Mouse (Mus musculus) forebrain, embryonic 11.5 days (tissue): Measurements from ENCODE around the gene Scrt2. TPM values are rescaled to one million over a fixed set of nuclear protein-coding genes. Genes with fewer than 3 reads are reported as not detected.
A peak's percentile ranks its signal among the peaks of the same experiment; 100 is the strongest.

Experiments used
- ATAC-seq: fragments of 200-750 bp; cut with Nextera tagmentation; replicated peaks from 2 replicates; pipeline ENCODE4 v1.8.0; 2017; ENCODE audit warnings: moderate TSS enrichment; ENCODE audit not compliant: low FRiP score
- DNase-seq: peaks from one replicate; pipeline ENCODE4 v3.0.0-alpha.2; 2017; ENCODE audit warnings: low spot score
- H3K27ac ChIP-seq: fragments of 300-500 bp; sonication (generic); 2 replicates; pipeline ENCODE4 v1.5.1; 2014; ENCODE audit warnings: low read depth, low read length
- H3K27me3 ChIP-seq: fragments of 300-500 bp; sonication (generic); 2 replicates; pipeline ENCODE4 v1.6.1; 2014; ENCODE audit warnings: mild to moderate bottlenecking, low read length, mixed read lengths; ENCODE audit not compliant: control insufficient read depth, insufficient read depth
- H3K36me3 ChIP-seq: fragments of 300-500 bp; sonication (generic); 2 replicates; pipeline ENCODE4 v1.6.1; 2014; ENCODE audit warnings: mild to moderate bottlenecking, low read length, moderate library complexity, mixed read lengths; ENCODE audit not compliant: control insufficient read depth, insufficient read depth
- H3K4me1 ChIP-seq: fragments of 300-500 bp; sonication (generic); replicated peaks from 2 replicates; pipeline ENCODE4 v1.6.1; 2014; ENCODE audit warnings: low read length, mixed read lengths; ENCODE audit not compliant: control insufficient read depth, insufficient read depth
- H3K4me2 ChIP-seq: fragments of 300-500 bp; sonication (generic); 2 replicates; pipeline ENCODE4 v1.6.1; 2014; ENCODE audit warnings: low read depth, mild to moderate bottlenecking, low read length, moderate library complexity, mixed read lengths; ENCODE audit not compliant: severe bottlenecking
- H3K4me3 ChIP-seq: fragments of 300-500 bp; sonication (generic); 2 replicates; pipeline ENCODE4 v1.5.1; 2014; ENCODE audit warnings: low read depth, low read length
- H3K9ac ChIP-seq: fragments of 300-500 bp; sonication (generic); 2 replicates; pipeline ENCODE4 v1.6.1; 2014; ENCODE audit warnings: low read length
- H3K9me3 ChIP-seq: fragments of 300-500 bp; sonication (generic); 2 replicates; pipeline ENCODE4 v1.6.1; 2016; ENCODE audit warnings: low read length, mixed read lengths; ENCODE audit not compliant: control insufficient read depth
- WGBS: fragments of 180-500 bp; shearing (Covaris S2); extraction: QIAGEN DNeasy Blood & Tissue Kit; methylation state at CpG from one replicate; pipeline ENCODE4 v1.1.7; 2014; 5-methylcytosine and 5-hydroxymethylcytosine counted together
- polyA plus RNA-seq: library from polyadenylated mRNA; unstranded; fragments of >200 nt; fragmentation: Nextera tagmentation; extraction: Ambion mirVana; gene quantifications from 2 replicates; pipeline ENCODE4 v1.2.1, GENCODE M21; 2014

Gene Scrt2
- polyA plus RNA-seq, 1 experiment from 2014 or later = 10.0 TPM

DNA sequence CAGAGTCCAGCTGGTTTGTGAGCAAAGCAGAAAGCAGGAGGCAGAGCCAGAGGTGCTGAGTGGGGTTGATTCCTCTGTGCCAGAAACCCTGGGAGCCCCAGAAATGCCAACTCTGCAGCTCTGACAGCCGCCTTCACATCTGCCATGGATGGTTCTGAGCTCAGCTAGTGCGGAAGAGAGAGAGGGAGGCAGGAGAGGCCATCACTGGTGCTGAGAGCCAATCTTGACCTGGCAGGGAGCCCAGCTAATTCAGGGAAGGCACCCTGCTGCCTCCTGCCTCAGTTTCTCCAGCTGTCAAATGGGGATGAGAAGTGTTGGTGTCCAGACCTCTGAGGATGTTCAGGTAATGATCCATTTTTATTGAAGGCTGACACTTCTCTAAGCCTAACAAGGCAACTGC, 6.8 kb upstream of the Scrt2 start:
- no peak overlapping the region for H3K27ac ChIP-seq
- H3K4me2 ChIP-seq = no peak overlapping the region
- peaks cover 5% of the 10 kb centered on the region; the same call in 1 of the 2 replicates for H3K4me1 ChIP-seq
- DNase-seq = no peak
- H3K4me3 ChIP-seq = no peak overlapping the region
- no peak for ATAC-seq
- 81% methylated on average over 2 of the region's 2 CpGs for WGBS
- H3K9me3 ChIP-seq = no peaks in the 10 kb centered on the region
- peaks cover 2% of the 10 kb centered on the region; the same call in 1 of the 2 replicates for H3K27me3 ChIP-seq
- no peak overlapping the region for H3K9ac ChIP-seq
- H3K36me3 ChIP-seq = no peaks in the 10 kb centered on the region

DNA sequence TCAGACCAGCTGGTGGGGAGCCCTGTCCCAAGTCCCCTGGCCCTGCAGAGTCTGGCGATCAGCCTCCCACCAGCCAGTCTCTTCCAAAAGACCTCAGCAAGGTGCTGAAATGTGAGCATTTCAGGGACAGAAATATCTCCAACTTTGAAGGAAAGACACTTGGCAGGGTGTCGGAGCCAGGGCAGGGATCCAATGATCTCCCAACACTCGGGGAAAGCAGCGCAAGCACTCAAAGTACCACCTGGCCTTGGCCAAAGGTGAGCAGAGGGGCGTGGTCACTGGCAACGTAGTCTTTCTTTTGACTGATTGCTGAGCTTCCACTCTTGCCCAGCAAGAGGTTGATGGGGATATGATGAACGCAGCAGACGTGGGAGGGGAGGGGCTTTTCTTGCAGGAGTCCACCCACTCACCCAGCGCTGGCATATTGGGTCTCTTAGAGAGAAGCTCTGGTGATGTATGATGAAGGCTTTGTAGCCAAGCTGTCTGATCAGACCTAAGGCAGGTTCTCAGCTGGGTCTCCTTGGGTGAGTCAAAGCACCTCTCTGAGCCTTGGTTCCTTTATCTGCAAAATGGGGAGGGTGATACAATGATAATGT, 5.9 kb upstream of the Scrt2 start:
- no peaks in the 10 kb centered on the region for H3K9me3 ChIP-seq
- DNase-seq (no peak), ATAC-seq (no peak)
- H3K9ac ChIP-seq = no peak overlapping the region
- H3K4me2 ChIP-seq = no peak overlapping the region
- H3K27ac ChIP-seq = no peak overlapping the region
- no peak overlapping the region for H3K4me3 ChIP-seq
- 57% methylated on average over 9 of the region's 9 CpGs for WGBS
- no peaks in the 10 kb centered on the region for H3K36me3 ChIP-seq
- 0 out of 2 replicates have a peak, but pooled peaks cover 2% of the 10 kb centered on the region for H3K4me1 ChIP-seq
- peaks cover 6% of the 10 kb centered on the region; the same call in 1 of the 2 replicates for H3K27me3 ChIP-seq

DNA sequence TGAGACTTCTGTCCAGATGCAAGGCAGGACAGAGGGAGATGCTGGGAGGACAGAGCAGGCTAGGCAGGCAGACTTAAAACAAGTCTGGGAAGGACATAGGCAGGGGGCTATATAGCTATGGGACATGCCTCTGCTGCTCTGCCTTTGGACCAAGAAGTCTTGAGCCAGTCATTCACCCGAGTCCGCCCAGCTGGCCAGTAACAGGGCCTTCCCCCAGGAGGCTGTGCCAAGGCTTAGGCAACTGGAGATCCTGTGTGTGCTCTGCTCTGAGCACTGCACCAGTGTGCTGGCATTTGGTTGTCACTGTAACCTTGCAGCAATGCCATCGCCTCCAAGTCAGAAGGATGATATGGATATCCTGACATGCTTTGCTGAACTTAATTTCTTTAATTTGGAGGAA, 4.0 kb upstream of the Scrt2 start:
- Histone ChIP-seq H3K4me3 (no peak overlapping the region), H3K36me3 (no peaks in the 10 kb centered on the region), H3K9me3 (no peaks in the 10 kb centered on the region), H3K4me1 (peaks cover 9% of the 10 kb centered on the region; the same call in 1 of the 2 replicates), H3K27me3 (peaks cover 9% of the 10 kb centered on the region; the same call in 1 of the 2 replicates), H3K4me2 (no peak overlapping the region), H3K9ac (no peak overlapping the region), H3K27ac (no peak overlapping the region)
- DNase-seq = no peak
- ATAC-seq = no peak
- WGBS = 82% methylated on average over 3 of the region's 3 CpGs

DNA sequence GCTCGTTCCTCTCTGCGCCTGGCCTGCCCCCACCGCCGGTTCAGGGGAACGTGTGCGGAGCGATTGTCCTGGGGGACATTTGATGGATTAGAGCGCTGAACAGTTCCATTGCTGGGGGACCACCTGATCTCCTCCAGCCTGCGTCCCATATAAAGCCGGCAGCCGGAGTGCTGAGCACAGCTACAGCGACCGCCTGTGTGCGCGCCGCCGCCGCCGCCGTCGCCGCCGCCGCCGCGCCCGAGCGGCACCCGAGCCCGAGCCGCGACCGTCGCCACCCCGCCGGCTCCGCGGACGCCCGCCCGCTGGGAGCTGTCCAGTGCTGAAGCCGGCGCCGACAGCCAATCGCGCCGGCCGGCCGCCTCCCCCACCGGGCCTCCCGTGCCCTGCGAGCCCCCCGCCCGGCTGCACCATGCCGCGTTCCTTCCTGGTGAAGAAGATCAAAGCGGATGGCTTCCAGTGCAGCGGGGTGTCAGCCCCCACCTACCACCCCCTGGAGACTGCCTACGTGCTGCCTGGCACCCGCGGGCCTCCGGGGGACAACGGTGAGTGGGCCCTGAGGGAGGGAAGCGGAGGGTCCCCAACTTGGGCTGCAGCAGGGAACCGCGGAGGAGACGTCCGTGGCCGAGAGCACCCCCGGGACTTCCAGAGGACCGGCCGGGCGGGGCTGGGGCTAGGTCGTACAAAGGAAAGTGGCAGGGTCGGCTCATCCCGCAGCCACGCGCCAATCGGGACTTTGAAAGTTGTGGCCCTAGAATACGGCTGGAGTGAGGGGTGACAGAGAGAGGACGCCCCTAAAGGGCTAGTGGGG, 516 bp downstream of the Scrt2 start:
- DNase-seq (peak; percentile 90), ATAC-seq (peak; percentile 75)
- H3K27ac ChIP-seq = peak overlapping the region; percentile 88
- peaks cover 14% of the 10 kb centered on the region; the same call in 1 of the 2 replicates for H3K4me1 ChIP-seq
- no peaks in the 10 kb centered on the region for H3K36me3 ChIP-seq
- WGBS = 1% methylated on average over 70 of the region's 81 CpGs
- peaks cover 17% of the 10 kb centered on the region for H3K27me3 ChIP-seq
- peak overlapping the region; percentile 80 for H3K4me2 ChIP-seq
- no peaks in the 10 kb centered on the region for H3K9me3 ChIP-seq
- peak overlapping the region; percentile 85 for H3K9ac ChIP-seq
- H3K4me3 ChIP-seq = peak overlapping the region; percentile 64

DNA sequence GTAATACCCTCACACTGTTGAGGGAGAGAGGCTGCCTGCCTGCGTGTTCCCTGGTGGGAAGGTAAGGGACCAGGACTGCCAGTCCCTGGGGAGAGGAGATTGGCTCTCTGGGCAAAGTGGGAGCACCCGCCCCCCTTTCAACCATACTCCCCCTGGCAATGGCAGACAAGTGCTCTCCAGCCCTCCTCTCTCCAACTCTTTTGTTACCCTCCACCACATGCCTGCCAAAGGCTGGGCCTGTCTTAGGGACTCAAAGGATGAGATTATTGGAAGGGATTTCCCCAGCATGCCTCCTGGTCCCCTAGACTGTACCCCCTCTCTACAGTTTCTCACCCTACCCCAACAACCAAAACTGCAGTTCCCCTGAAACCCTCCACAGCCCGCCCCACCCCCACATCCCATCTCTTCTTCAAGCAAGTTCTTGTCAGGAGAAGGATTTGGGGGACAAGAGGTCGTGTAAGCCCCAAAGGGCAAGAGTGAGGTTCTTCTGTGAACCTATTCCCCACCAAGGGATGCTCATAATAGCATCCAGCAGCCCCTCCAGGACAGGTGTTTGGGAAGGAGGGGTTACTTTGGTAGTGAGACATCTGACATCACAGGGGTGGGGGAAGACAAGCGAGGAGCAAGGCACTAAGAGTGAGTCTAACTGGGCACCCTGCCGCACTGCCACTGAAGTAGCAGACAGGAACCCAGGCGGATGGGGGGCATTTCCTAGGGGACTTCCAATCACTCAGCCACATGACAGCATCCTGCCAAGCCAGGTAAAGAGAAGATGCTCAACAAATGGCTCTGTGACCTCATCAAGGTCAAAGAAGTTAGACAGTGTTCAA, 1.3 kb downstream of the Scrt2 start:
- peaks cover 14% of the 10 kb centered on the region; the same call in 1 of the 2 replicates for H3K4me1 ChIP-seq

DNA sequence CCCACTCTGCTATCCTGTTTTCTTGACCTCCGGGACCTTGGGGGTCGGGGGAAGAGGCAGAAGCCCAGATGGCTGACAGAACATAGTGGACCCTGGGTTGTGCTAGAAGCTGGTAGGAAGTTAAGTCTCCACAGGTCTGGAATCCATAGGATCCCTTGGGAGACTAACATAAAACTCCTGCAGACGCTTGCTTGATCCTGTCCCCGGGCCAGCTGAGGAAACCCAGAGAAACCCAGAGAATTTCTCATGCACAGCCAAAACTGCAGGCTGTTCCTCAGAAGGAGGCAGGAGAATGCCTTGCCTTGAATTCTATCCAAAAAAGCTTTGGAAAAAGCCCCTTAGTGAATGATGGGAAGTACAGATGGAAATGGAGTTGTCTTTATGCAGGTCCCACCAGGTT, 2.1 kb downstream of the Scrt2 start:
- H3K27me3 ChIP-seq = peaks cover 17% of the 10 kb centered on the region
- peak overlapping the region; percentile 85 for H3K9ac ChIP-seq
- H3K4me1 ChIP-seq = peaks cover 14% of the 10 kb centered on the region; the same call in 1 of the 2 replicates
- DNase-seq (no peak), ATAC-seq (no peak)
- H3K36me3 ChIP-seq = no peaks in the 10 kb centered on the region
- H3K27ac ChIP-seq = no peak overlapping the region
- 75% methylated on average over 4 of the region's 4 CpGs for WGBS
- peak overlapping the region; percentile 80 for H3K4me2 ChIP-seq
- peak overlapping the region; percentile 64 for H3K4me3 ChIP-seq
- no peaks in the 10 kb centered on the region for H3K9me3 ChIP-seq

More for the DNA sequence above, 1.3 kb downstream of the Scrt2 start:
- Histone ChIP-seq H3K4me2 (peak overlapping the region; percentile 80), H3K27me3 (peaks cover 17% of the 10 kb centered on the region), H3K9me3 (no peaks in the 10 kb centered on the region), H3K4me3 (peak overlapping the region; percentile 64), H3K36me3 (no peaks in the 10 kb centered on the region), H3K9ac (peak overlapping the region; percentile 85), H3K27ac (peak overlapping the region; percentile 88; the same call in 1 of the 2 replicates)
- DNase-seq (no peak), ATAC-seq (peak; percentile 1; the same call in 1 of the 2 replicates)
- 27% methylated on average over 7 of the region's 7 CpGs for WGBS

DNA sequence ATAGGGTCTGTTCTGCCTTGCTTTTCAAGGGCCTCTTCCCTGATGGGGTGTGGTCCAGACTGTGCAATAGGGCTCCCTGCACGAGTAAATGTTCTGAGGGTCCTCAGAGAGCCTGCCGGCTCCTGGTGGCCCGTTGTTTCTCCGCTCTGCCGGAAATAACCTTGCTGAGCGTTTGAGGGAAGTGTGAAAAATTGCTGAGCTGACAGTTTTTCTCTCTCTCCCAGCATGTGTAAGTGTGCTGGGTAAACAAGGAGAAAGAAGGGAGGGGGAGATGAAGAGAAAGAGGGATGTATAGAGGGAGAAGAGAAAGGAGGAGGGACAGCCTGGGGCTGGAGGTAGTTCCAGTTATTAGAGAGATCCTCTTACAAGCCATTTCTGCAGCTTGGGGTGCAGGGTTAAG, 3.0 kb downstream of the Scrt2 start:
- no peaks in the 10 kb centered on the region for H3K9me3 ChIP-seq
- H3K4me3 ChIP-seq = peak overlapping the region; percentile 64
- no peak for ATAC-seq
- H3K36me3 ChIP-seq = no peaks in the 10 kb centered on the region
- 60% methylated on average over 6 of the region's 6 CpGs for WGBS
- H3K9ac ChIP-seq = peak overlapping the region; percentile 85; the same call in 1 of the 2 replicates
- peaks cover 14% of the 10 kb centered on the region; the same call in 1 of the 2 replicates for H3K4me1 ChIP-seq
- peak overlapping the region; percentile 80 for H3K4me2 ChIP-seq
- peaks cover 17% of the 10 kb centered on the region for H3K27me3 ChIP-seq
- no peak overlapping the region for H3K27ac ChIP-seq
- DNase-seq = no peak

DNA sequence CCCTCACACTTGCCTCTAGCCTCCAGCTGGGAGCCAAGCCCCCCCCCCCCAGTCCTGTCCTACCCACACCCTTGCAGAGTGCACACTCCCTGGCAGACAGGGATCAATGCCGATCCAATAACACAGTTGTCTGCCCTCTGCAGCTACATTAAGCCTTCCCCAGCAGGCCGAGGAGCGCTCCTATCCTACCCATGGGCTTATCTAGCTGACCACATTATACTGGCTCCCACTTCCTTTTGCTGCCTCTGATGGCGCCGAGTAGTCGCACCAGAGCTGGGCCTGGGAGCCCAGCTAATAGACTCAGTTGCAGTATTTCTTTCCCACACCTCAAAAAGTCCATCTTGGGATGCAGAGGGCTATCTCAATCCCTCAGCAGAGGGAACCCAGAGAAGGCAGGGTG, 4.1 kb downstream of the Scrt2 start:
- DNase-seq (no peak), ATAC-seq (no peak)
- H3K27me3 ChIP-seq = peaks cover 14% of the 10 kb centered on the region
- no peak overlapping the region for H3K27ac ChIP-seq
- 76% methylated on average over 6 of the region's 6 CpGs for WGBS
- peaks cover 11% of the 10 kb centered on the region; the same call in 1 of the 2 replicates for H3K4me1 ChIP-seq
- no peak overlapping the region for H3K9ac ChIP-seq
- H3K4me3 ChIP-seq = no peak overlapping the region
- H3K4me2 ChIP-seq = no peak overlapping the region
- H3K9me3 ChIP-seq = no peaks in the 10 kb centered on the region
- no peaks in the 10 kb centered on the region for H3K36me3 ChIP-seq
